Mouse (Mus musculus) spleen, postnatal 10 days (tissue): ENCODE measurements around the gene Ucp1.

ENCODE experiments used
- DNase-seq, 2 experiments: peaks; one replicate each; pipeline ENCODE4 v3.0.0; 2021 to 2022; ENCODE audit warnings: low spot score in 2 of 2

Ucp1 gene

GRCm38 (mm10) chr8:83331899-83332697, 41.9 kb downstream of the Ucp1 start, which contains the start of gene Elmod2:
TSS of gene Elmod2 (minus strand) at chr8:83332486.
- peak; percentile 91 to 98 for DNase-seq

GRCm38 (mm10) chr8:83332864-83333263, 42.7 kb downstream of the Ucp1 start:
- no peak for DNase-seq

- no peak for DNase-seq
Measured at GRCm38 (mm10) chr8:83342076-83342475, 51.9 kb downstream of the Ucp1 start.

- DNase-seq: no peak
Measured at GRCm38 (mm10) chr8:83342693-83343092, 52.5 kb downstream of the Ucp1 start.
